19 mouse cellular contexts compared by ENCODE assay signal in genomic region chr6:66464540-66464939, GRCm38 (mm10).
DNase-seq lines count a peak whose midpoint lies in the region; ATAC-seq and TF ChIP-seq lines count a peak whose summit lies in the region.
"Had no signal": no experiment of that assay in that cellular context is flagged by ENCODE, and none has a peak within 500 bp of the region (broad histone marks: within the 10 kb centered on the region; RNA-seq: fewer than 3 reads in every experiment).

No protein-coding gene starts in this region.

- DNase-seq in hindbrain, embryonic 14.5 days (ENCODE audit: low spot score), result no peak
- DNase-seq in Muller cell, postnatal 12 days (ENCODE audit: inconsistent ontology term), result peak; percentile 12
- no peak for DNase-seq in kidney, postnatal 14 days
- DNase-seq in gastrocnemius, adult 2 months, result no peak
- DNase-seq: B cell, adult 2 months; cerebellum, postnatal 14 days; gastrocnemius, postnatal 10 days; heart, adult 2 months; kidney, adult 8-10 months; kidney, postnatal 4 days; thymus, postnatal 14 days had no signal

- no peaks in the 10 kb centered on the region for H3K4me1 ChIP-seq in hindbrain, embryonic 12.5 days
- no peaks in the 10 kb centered on the region for H3K4me1 ChIP-seq in hindbrain, embryonic 14.5 days (replicated peaks; ENCODE audit: control insufficient read depth, insufficient read depth, low read length)
- H3K4me1 ChIP-seq in forebrain, embryonic 13.5 days, result peaks cover 8% of the 10 kb centered on the region; the same call in 1 of the 2 replicates
- no peaks in the 10 kb centered on the region; the same call in 1 of the 2 replicates for H3K4me1 ChIP-seq in neural tube, embryonic 13.5 days (replicated peaks)
- H3K4me1 ChIP-seq: embryonic facial prominence, embryonic 13.5 days; limb, embryonic 10.5 days; liver, embryonic 12.5 days; lung, embryonic 15.5 days; stomach, embryonic 15.5 days had no signal

- no peaks in the 10 kb centered on the region for H3K27me3 ChIP-seq in hindbrain, embryonic 12.5 days
- no peaks in the 10 kb centered on the region for H3K27me3 ChIP-seq in hindbrain, embryonic 14.5 days (ENCODE audit: control insufficient read depth, insufficient read depth, low read length)
- H3K27me3 ChIP-seq in forebrain, embryonic 13.5 days, result no peaks in the 10 kb centered on the region
- H3K27me3 ChIP-seq in neural tube, embryonic 13.5 days, result no peaks in the 10 kb centered on the region
- H3K27me3 ChIP-seq: embryonic facial prominence, embryonic 13.5 days; liver, embryonic 12.5 days; lung, embryonic 15.5 days; stomach, embryonic 15.5 days had no signal

- no peaks in the 10 kb centered on the region for H3K36me3 ChIP-seq in hindbrain, embryonic 12.5 days
- H3K36me3 ChIP-seq in hindbrain, embryonic 14.5 days (replicated peaks; ENCODE audit: control insufficient read depth, insufficient read depth), result no peaks in the 10 kb centered on the region
- H3K36me3 ChIP-seq in forebrain, embryonic 13.5 days (ENCODE audit: poor library complexity, severe bottlenecking), result no peaks in the 10 kb centered on the region
- no peaks in the 10 kb centered on the region for H3K36me3 ChIP-seq in neural tube, embryonic 13.5 days
- H3K36me3 ChIP-seq: embryonic facial prominence, embryonic 13.5 days; limb, embryonic 10.5 days; liver, embryonic 12.5 days; lung, embryonic 15.5 days; stomach, embryonic 15.5 days had no signal

- peak; percentile 74 for ATAC-seq in hindbrain, embryonic 12.5 days (ENCODE audit: low FRiP score)
- no peak for ATAC-seq in hindbrain, embryonic 14.5 days (ENCODE audit: low FRiP score)
- peak; percentile 38; the same call in 1 of the 2 replicates for ATAC-seq in forebrain, embryonic 13.5 days
- ATAC-seq in neural tube, embryonic 13.5 days (ENCODE audit: low read depth), result peak; percentile 56
- ATAC-seq: liver, embryonic 12.5 days had no signal

- H3K4me2 ChIP-seq in hindbrain, embryonic 12.5 days (replicated peaks), result no peak overlapping the region
- H3K4me2 ChIP-seq in hindbrain, embryonic 14.5 days (replicated peaks), result no peak overlapping the region
- no peak overlapping the region for H3K4me2 ChIP-seq in forebrain, embryonic 13.5 days
- H3K4me2 ChIP-seq in neural tube, embryonic 13.5 days, result no peak overlapping the region
- H3K4me2 ChIP-seq: embryonic facial prominence, embryonic 13.5 days; liver, embryonic 12.5 days; lung, embryonic 15.5 days; stomach, embryonic 15.5 days had no signal

- H3K9ac ChIP-seq in hindbrain, embryonic 12.5 days, result no peak overlapping the region
- H3K9ac ChIP-seq in hindbrain, embryonic 14.5 days, result no peak overlapping the region
- no peak overlapping the region for H3K9ac ChIP-seq in forebrain, embryonic 13.5 days
- H3K9ac ChIP-seq in neural tube, embryonic 13.5 days, result no peak overlapping the region
- H3K9ac ChIP-seq: embryonic facial prominence, embryonic 13.5 days; liver, embryonic 12.5 days; lung, embryonic 15.5 days; stomach, embryonic 15.5 days had no signal

- WGBS in hindbrain, embryonic 12.5 days, result 35% methylated on average over 4 of the region's 5 CpGs
- 12% methylated on average over 4 of the region's 5 CpGs for WGBS in hindbrain, embryonic 14.5 days
- 13% methylated on average over 4 of the region's 5 CpGs for WGBS in forebrain, embryonic 13.5 days
- 21% methylated on average over 4 of the region's 5 CpGs for WGBS in neural tube, embryonic 13.5 days

- TF ChIP-seq CTCF in gastrocnemius, adult 2 months (IDR thresholded peaks at IDR 0.05), result no peak

- no peak overlapping the region for H3K27ac ChIP-seq in hindbrain, embryonic 12.5 days
- no peak overlapping the region for H3K27ac ChIP-seq in hindbrain, embryonic 14.5 days
- no peak overlapping the region for H3K27ac ChIP-seq in forebrain, embryonic 13.5 days
- H3K27ac ChIP-seq in neural tube, embryonic 13.5 days (replicated peaks), result 0 out of 2 replicates have a peak overlapping the region, but pooled peaks have one; percentile 33
- H3K27ac ChIP-seq in gastrocnemius, adult 2 months, result no peak overlapping the region
- H3K27ac ChIP-seq: embryonic facial prominence, embryonic 13.5 days; heart, adult 2 months; limb, embryonic 10.5 days; liver, embryonic 12.5 days; lung, embryonic 15.5 days; stomach, embryonic 15.5 days had no signal

- intact Hi-C loops in gastrocnemius, adult 2 months (cut with DNase I), result no loop called here

- H3K9me3 ChIP-seq in hindbrain, embryonic 12.5 days (replicated peaks), result no peaks in the 10 kb centered on the region
- no peaks in the 10 kb centered on the region for H3K9me3 ChIP-seq in hindbrain, embryonic 14.5 days (ENCODE audit: control insufficient read depth, low read length)
- H3K9me3 ChIP-seq in forebrain, embryonic 13.5 days (replicated peaks), result no peaks in the 10 kb centered on the region
- no peaks in the 10 kb centered on the region for H3K9me3 ChIP-seq in neural tube, embryonic 13.5 days
- H3K9me3 ChIP-seq: embryonic facial prominence, embryonic 13.5 days; limb, embryonic 10.5 days; liver, embryonic 12.5 days; lung, embryonic 15.5 days; stomach, embryonic 15.5 days had no signal

- H3K4me3 ChIP-seq in hindbrain, embryonic 12.5 days, result no peak overlapping the region
- no peak overlapping the region for H3K4me3 ChIP-seq in hindbrain, embryonic 14.5 days (replicated peaks; ENCODE audit: low read length)
- no peak overlapping the region for H3K4me3 ChIP-seq in forebrain, embryonic 13.5 days
- H3K4me3 ChIP-seq in neural tube, embryonic 13.5 days, result no peak overlapping the region
- no peak overlapping the region for H3K4me3 ChIP-seq in gastrocnemius, adult 2 months
- H3K4me3 ChIP-seq: embryonic facial prominence, embryonic 13.5 days; heart, adult 2 months; limb, embryonic 10.5 days; liver, embryonic 12.5 days; lung, embryonic 15.5 days; stomach, embryonic 15.5 days had no signal
